Mouse (Mus musculus) liver, embryonic 14.5 days (tissue): ENCODE data around the gene Izumo1.

ENCODE experiments used
- CTCF ChIP-seq: IDR thresholded peaks from 2 replicates; pipeline ENCODE4 v1.5.1; 2016; ENCODE audit warnings: antibody characterized with exemption, low read depth, control low read depth
- EP300 ChIP-seq: IDR thresholded peaks from 2 replicates; pipeline ENCODE4 v1.6.1; 2016; ENCODE audit warnings: antibody characterized with exemption, low read depth

DNA sequence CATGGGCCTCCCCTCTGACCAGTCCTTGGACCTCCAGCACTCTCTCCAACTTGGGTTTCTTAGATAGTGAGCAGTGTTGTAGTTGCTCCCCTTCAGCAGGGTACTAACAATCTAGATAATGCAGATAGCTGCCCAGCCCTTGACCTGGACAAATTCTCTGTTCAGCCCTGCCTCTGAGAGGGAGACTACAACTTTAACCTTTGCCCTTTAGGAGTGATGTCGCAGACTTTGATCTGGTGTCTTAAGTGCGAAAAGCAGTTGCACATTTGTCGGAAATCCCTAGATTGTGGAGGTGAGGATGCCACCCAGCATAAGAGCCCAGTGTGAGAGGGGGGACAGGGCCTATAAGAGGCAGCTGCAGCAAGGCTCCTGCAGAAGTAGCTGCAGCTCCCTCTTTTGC lies 3.1 kb downstream of the Izumo1 start:
- TF ChIP-seq CTCF (no peak), EP300 (no peak)
